Mouse (Mus musculus): ENCODE results near the gene Rpl27a. TPM values are rescaled to one million over a fixed set of nuclear protein-coding genes. Genes with fewer than 3 reads are reported as not detected.

Rpl27a gene
- polyA plus RNA-seq, 1 experiment: 1,271 TPM

DNA sequence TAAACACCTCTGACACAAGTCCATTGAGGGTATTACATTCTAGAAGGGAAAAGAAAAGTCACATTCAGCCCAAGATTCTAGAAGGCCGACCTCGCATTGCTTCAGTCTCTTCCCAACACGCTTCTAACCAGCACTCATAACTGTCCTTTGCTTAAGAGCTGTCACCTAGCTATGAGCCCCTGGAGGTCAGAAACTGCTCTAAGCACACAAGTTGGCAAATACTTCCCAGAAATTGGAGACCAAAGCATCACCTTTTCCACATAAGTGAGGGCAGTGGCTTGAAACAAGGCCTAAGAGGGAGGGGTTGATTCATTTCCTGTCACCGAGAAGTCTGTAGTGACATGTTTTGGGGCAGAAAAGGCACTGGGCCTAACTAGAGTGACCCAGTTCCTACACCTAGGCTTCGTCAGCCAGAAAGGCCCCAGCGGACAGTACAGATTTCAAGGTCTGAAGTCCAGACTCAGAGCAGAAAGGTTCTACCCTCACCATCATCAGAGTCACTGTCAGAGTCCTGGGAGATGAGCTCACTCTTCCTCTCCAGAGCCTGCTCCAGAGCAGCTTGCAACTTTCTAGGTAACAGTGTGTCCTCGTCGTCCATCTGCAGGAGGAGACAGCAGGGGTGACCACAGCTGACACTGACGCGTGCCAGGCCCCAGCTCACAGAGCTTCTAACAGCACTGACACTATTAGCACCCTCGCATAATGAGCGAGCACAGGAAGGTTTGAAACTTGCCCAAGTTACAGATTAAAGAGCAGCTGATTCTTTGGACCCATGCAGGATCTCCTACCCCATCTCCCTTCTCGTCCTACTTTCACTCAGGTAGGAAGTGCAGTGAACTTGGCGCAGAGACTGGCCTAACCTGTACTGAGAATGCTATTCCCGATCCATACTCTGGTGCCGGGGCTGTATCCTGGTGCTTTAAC is 7.1 kb downstream of the Rpl27a start:
- no peak overlapping the region for H3ac ChIP-seq (ENCODE audit: control insufficient read depth, insufficient read length)
- H3K79me2 ChIP-seq (ENCODE audit: control insufficient read depth, insufficient read depth): peaks cover 10% of the 10 kb centered on the region
- no peaks in the 10 kb centered on the region for H3K27me3 ChIP-seq (ENCODE audit: control insufficient read depth, insufficient read depth, insufficient read length)
- no peak overlapping the region for H3K4me3 ChIP-seq
- H3K36me3 ChIP-seq (ENCODE audit: control insufficient read depth, insufficient read depth): peaks cover 56% of the 10 kb centered on the region
- TF ChIP-seq TCF12 (IDR thresholded peaks at IDR 0.05; ENCODE audit: insufficient read depth, poor library complexity, severe bottlenecking) (no peak), POLR2AphosphoS2 (IDR thresholded peaks at IDR 0.05; ENCODE audit: insufficient read length, low read depth) (peak; percentile 87), USF1 (IDR thresholded peaks at IDR 0.05; ENCODE audit: low read depth) (no peak)
- no peak overlapping the region for H3K4me2 ChIP-seq (ENCODE audit: low read depth)

DNA sequence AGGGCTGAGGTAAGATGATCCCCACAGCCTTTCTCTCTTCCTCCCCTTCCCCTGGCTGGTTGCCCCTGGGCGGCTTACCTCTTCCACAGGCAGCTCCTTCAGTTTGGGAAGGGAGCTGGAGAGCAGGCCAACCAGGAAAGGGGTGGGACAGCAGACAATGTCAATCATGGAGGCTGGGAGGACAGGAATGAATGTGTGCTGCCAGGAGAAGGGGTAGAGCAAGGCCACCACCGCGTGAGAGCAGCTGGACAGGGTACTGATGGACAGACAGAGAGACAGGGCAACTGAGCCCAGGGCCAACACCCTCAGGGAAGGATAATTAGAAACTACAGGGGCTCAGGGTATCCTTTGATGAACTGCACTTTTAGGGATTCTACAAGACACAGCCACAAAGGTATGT is 8.6 kb downstream of the Rpl27a start:
- H3K79me2 ChIP-seq (ENCODE audit: control insufficient read depth, insufficient read depth): no peaks in the 10 kb centered on the region
- peaks cover 46% of the 10 kb centered on the region for H3K36me3 ChIP-seq (ENCODE audit: control insufficient read depth, insufficient read depth)
- TF ChIP-seq MYOG (IDR thresholded peaks at IDR 0.05; ENCODE audit: control insufficient read depth in 1 of 3, insufficient read depth in 1 of 3, insufficient read length in 2 of 3, low read depth in 2 of 3) (no peak), POLR2A (IDR thresholded peaks at IDR 0.05; ENCODE audit: insufficient read length, low read depth) (no peak), MAX (IDR thresholded peaks at IDR 0.05; ENCODE audit: low read depth) (no peak), POLR2AphosphoS2 (IDR thresholded peaks at IDR 0.05; ENCODE audit: insufficient read length, low read depth) (peak; percentile 56), TCF12 (IDR thresholded peaks at IDR 0.05; ENCODE audit: insufficient read depth, poor library complexity, severe bottlenecking) (no peak)
- H3ac ChIP-seq (ENCODE audit: control insufficient read depth, insufficient read length): no peak overlapping the region
- H3K4me3 ChIP-seq: no peak overlapping the region
- no peaks in the 10 kb centered on the region for H3K27me3 ChIP-seq (ENCODE audit: control insufficient read depth, insufficient read depth, insufficient read length)
- H3K4me2 ChIP-seq (ENCODE audit: low read depth): no peak overlapping the region

DNA sequence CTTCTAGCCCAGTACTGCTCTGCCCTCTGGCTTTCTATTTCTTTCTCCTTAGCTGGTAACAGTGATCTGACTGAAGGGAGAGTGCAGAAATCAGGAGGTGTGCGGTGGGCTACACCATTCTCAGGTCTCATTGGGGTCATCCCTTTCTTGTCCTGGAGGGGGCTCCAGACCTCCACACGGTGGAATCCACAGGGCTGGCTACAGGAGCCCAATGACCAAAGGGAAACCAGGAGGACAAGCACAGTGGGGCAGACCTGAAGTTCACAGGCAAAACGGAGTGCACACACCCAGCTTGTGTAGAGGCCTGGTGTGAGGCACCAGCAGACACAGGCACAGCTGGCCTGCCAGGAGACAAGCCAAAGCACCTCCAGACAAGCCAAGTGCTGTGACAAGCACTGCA is 9.4 kb downstream of the Rpl27a start:
- Histone ChIP-seq H3K79me2 (ENCODE audit: control insufficient read depth, insufficient read depth) (no peaks in the 10 kb centered on the region), H3ac (ENCODE audit: control insufficient read depth, insufficient read length) (no peak overlapping the region), H3K4me2 (ENCODE audit: low read depth) (no peak overlapping the region), H3K4me3 (no peak overlapping the region), H3K36me3 (ENCODE audit: control insufficient read depth, insufficient read depth) (peaks cover 38% of the 10 kb centered on the region), H3K27me3 (ENCODE audit: control insufficient read depth, insufficient read depth, insufficient read length) (no peaks in the 10 kb centered on the region)
- TF ChIP-seq MYOG (IDR thresholded peaks at IDR 0.05; ENCODE audit: control insufficient read depth in 1 of 3, insufficient read depth in 1 of 3, insufficient read length in 2 of 3, low read depth in 2 of 3) (peak in 1 of 3 experiments; percentile 20), MAX (IDR thresholded peaks at IDR 0.05; ENCODE audit: low read depth) (no peak)

DNA sequence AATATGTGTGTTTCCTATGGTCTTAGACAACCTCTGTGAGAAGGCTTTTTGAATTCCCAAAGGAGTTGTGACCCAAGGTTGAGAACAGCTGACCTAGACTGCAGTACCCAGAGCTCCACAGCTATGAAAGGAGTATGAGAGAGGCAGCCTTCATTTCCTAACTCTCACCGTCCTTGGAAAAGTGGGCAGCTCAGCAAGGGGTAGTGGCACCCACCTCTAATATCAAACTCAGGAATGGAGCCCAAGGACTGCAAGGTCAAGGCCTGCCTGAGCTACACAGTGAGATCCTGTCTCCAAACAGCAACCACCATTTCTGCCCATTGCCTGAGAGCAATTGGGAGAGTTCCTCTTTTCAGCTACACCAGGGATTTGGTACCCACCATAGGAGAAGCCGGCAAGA is 10.8 kb downstream of the Rpl27a start:
- H3K79me2 ChIP-seq (ENCODE audit: control insufficient read depth, insufficient read depth): no peaks in the 10 kb centered on the region
- H3ac ChIP-seq (ENCODE audit: control insufficient read depth, insufficient read length): no peak overlapping the region
- no peak overlapping the region for H3K4me3 ChIP-seq
- no peak overlapping the region for H3K4me2 ChIP-seq (ENCODE audit: low read depth)
- peaks cover 35% of the 10 kb centered on the region for H3K36me3 ChIP-seq (ENCODE audit: control insufficient read depth, insufficient read depth)
- TF ChIP-seq POLR2A (IDR thresholded peaks at IDR 0.05; ENCODE audit: insufficient read length, low read depth) (no peak), CEBPB (IDR thresholded peaks at IDR 0.05; ENCODE audit: insufficient read depth, poor library complexity, severe bottlenecking) (no peak), POLR2AphosphoS2 (IDR thresholded peaks at IDR 0.05; ENCODE audit: insufficient read length, low read depth) (no peak), MYOD1 (IDR thresholded peaks at IDR 0.05; ENCODE audit: control insufficient read depth in 1 of 3, insufficient read length in 2 of 3, low read depth in 2 of 3) (no peak), USF1 (IDR thresholded peaks at IDR 0.05; ENCODE audit: low read depth) (no peak), REST (IDR thresholded peaks at IDR 0.05; ENCODE audit: insufficient read depth, insufficient read length) (no peak)
- H3K27me3 ChIP-seq (ENCODE audit: control insufficient read depth, insufficient read depth, insufficient read length): no peaks in the 10 kb centered on the region

DNA sequence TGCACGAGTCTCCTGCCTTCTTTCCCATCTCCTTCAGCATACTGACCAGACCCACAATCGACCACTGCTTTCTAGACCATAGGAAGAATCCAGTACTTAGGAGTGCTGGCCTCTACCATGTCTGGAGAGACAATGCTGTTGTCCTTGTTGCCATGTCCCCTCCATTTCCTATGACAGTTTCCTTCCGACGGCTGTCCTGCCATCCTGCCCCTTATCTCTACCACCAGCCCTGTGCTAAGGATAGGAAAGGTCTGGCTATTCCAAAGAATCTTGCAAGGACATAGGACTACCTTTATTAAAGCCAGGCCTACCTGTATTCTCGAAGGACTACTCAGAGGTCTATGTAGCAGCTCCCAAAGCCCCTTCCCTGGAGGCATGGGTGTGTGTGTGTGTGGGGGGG is 12.6 kb downstream of the Rpl27a start:
- TF ChIP-seq USF1 (IDR thresholded peaks at IDR 0.05; ENCODE audit: low read depth) (no peak), MYOG (IDR thresholded peaks at IDR 0.05; ENCODE audit: control insufficient read depth in 1 of 3, insufficient read depth in 1 of 3, insufficient read length in 2 of 3, low read depth in 2 of 3) (no peak), REST (IDR thresholded peaks at IDR 0.05; ENCODE audit: insufficient read depth, insufficient read length) (no peak), MYOD1 (IDR thresholded peaks at IDR 0.05; ENCODE audit: control insufficient read depth in 1 of 3, insufficient read length in 2 of 3, low read depth in 2 of 3) (no peak), CEBPB (IDR thresholded peaks at IDR 0.05; ENCODE audit: insufficient read depth, poor library complexity, severe bottlenecking) (no peak), TCF12 (IDR thresholded peaks at IDR 0.05; ENCODE audit: insufficient read depth, poor library complexity, severe bottlenecking) (no peak)
- Histone ChIP-seq H3ac (ENCODE audit: control insufficient read depth, insufficient read length) (no peak overlapping the region), H3K27me3 (ENCODE audit: control insufficient read depth, insufficient read depth, insufficient read length) (no peaks in the 10 kb centered on the region), H3K4me2 (ENCODE audit: low read depth) (no peak overlapping the region), H3K79me2 (ENCODE audit: control insufficient read depth, insufficient read depth) (no peaks in the 10 kb centered on the region), H3K4me3 (no peak overlapping the region), H3K36me3 (ENCODE audit: control insufficient read depth, insufficient read depth) (peaks cover 22% of the 10 kb centered on the region)

DNA sequence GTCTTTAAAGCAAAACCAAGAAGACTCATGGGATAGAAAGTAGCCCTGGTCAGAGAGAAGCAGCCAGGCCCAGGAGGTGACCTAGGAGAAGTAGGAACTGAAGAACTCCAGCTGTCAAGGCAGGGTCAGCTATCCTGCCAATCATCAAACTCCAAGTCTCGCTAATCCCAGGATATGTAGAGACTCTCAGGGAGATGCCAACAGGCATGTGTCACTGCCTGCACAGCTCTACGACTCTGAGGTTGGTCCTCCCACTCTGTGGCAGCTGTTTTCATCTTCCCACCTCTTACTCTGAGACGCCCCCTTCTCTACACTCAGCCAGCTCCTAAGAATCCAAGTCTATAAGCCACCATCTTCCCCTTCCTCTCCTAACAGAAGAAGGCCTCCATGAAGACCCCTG is 13.7 kb downstream of the Rpl27a start:
- Histone ChIP-seq H3K27me3 (ENCODE audit: control insufficient read depth, insufficient read depth, insufficient read length) (no peaks in the 10 kb centered on the region), H3K36me3 (ENCODE audit: control insufficient read depth, insufficient read depth) (peaks cover 20% of the 10 kb centered on the region), H3ac (ENCODE audit: control insufficient read depth, insufficient read length) (no peak overlapping the region), H3K4me2 (ENCODE audit: low read depth) (no peak overlapping the region), H3K4me3 (no peak overlapping the region), H3K79me2 (ENCODE audit: control insufficient read depth, insufficient read depth) (no peaks in the 10 kb centered on the region)
- no peak for TF ChIP-seq SRF (IDR thresholded peaks at IDR 0.05; ENCODE audit: control insufficient read depth, insufficient read length, low read depth)
- no peak for TF ChIP-seq MAX (IDR thresholded peaks at IDR 0.05; ENCODE audit: low read depth)
- no peak for TF ChIP-seq REST (IDR thresholded peaks at IDR 0.05; ENCODE audit: insufficient read depth, insufficient read length)
- no peak for TF ChIP-seq CEBPB (IDR thresholded peaks at IDR 0.05; ENCODE audit: insufficient read depth, poor library complexity, severe bottlenecking)
- no peak for TF ChIP-seq POLR2A (IDR thresholded peaks at IDR 0.05; ENCODE audit: insufficient read length, low read depth)
- TF ChIP-seq E2F4 (IDR thresholded peaks at IDR 0.05; ENCODE audit: insufficient read depth): no peak
- no peak for TF ChIP-seq POLR2AphosphoS2 (IDR thresholded peaks at IDR 0.05; ENCODE audit: insufficient read length, low read depth)
- no peak for TF ChIP-seq TCF12 (IDR thresholded peaks at IDR 0.05; ENCODE audit: insufficient read depth, poor library complexity, severe bottlenecking)
- peak in 2 of 3 experiments; percentile 69 to 80 for TF ChIP-seq MYOG (IDR thresholded peaks at IDR 0.05; ENCODE audit: control insufficient read depth in 1 of 3, insufficient read depth in 1 of 3, insufficient read length in 2 of 3, low read depth in 2 of 3)
- TF ChIP-seq TCF3 (IDR thresholded peaks at IDR 0.05; ENCODE audit: insufficient read length, low read depth): no peak
- no peak for TF ChIP-seq USF1 (IDR thresholded peaks at IDR 0.05; ENCODE audit: low read depth)
- TF ChIP-seq MYOD1 (IDR thresholded peaks at IDR 0.05; ENCODE audit: control insufficient read depth in 1 of 3, insufficient read length in 2 of 3, low read depth in 2 of 3): peak in 2 of 3 experiments; percentile 64 to 83
